In the genomic region with DNA sequence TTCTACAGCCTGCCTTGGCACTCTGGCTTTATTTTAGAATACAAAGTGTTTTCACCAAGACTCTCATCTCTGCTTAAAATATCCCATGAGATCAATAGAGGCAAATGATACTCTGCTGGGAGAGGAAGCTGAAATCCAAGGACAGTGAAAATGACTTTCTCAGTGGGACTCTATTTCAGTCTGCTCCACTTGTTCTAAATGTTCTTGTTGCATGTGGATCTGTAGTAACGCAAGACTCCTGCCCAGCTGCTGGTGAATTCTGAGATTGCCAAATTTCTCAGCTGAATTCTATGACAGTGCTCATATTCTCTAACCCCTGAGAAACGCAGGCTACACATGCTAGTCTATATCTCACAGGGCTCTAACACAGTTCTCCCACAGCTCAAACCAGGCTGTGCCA, we compare ENCODE assay signal across 20 mouse cellular contexts. TPM values are rescaled to one million over a fixed set of nuclear protein-coding genes. Genes with fewer than 3 reads are reported as not detected.
DNase-seq lines count a peak whose midpoint lies in the region; ATAC-seq and TF ChIP-seq lines count a peak whose summit lies in the region.
"Had no signal": no experiment of that assay in that cellular context is flagged by ENCODE, and none has a peak within 500 bp of the region (broad histone marks: within the 10 kb centered on the region; RNA-seq: fewer than 3 reads in every experiment).

No protein-coding gene starts in this region.

- no peak overlapping the region for H3K4me2 ChIP-seq in CH12.LX (ENCODE audit: insufficient read depth, low read depth, poor library complexity, severe bottlenecking)
- H3K4me2 ChIP-seq in liver, embryonic 12.5 days: no peak overlapping the region
- H3K4me2 ChIP-seq: embryonic facial prominence, embryonic 12.5 days; forebrain, embryonic 12.5 days; heart, embryonic 13.5 days; hindbrain, embryonic 15.5 days had no signal

- in situ Hi-C loops in CH12.LX (cut with MboI; ENCODE audit: low pct_ligation_motif_present, low pct_unique_long_range_greater_than_20kb, low sequenced_read_pairs): no loop called here

- H3K9me3 ChIP-seq in CH12.LX (replicated peaks; ENCODE audit: low read length): no peaks in the 10 kb centered on the region
- no peaks in the 10 kb centered on the region for H3K9me3 ChIP-seq in liver, embryonic 12.5 days (replicated peaks)
- H3K9me3 ChIP-seq: embryonic facial prominence, embryonic 12.5 days; forebrain, embryonic 12.5 days; heart, embryonic 13.5 days; hindbrain, embryonic 15.5 days had no signal

- H3K4me3 ChIP-seq in CH12.LX (replicated peaks in 1 of 3; ENCODE audit: low read depth in 2 of 3, low read length in 2 of 3, poor library complexity in 1 of 3): no peak overlapping the region
- H3K4me3 ChIP-seq in liver, embryonic 12.5 days: no peak overlapping the region
- H3K4me3 ChIP-seq: embryonic facial prominence, embryonic 12.5 days; forebrain, embryonic 12.5 days; heart, embryonic 13.5 days; hindbrain, embryonic 15.5 days had no signal

- no peak overlapping the region for H3K9ac ChIP-seq in CH12.LX (ENCODE audit: insufficient read depth, low read depth)
- no peak overlapping the region for H3K9ac ChIP-seq in liver, embryonic 12.5 days
- H3K9ac ChIP-seq: embryonic facial prominence, embryonic 12.5 days; forebrain, embryonic 12.5 days; heart, embryonic 13.5 days; hindbrain, embryonic 15.5 days had no signal

- TF ChIP-seq RAD21 in CH12.LX (IDR thresholded peaks at IDR 0.05; ENCODE audit: low read depth, low read length): no peak

- TF ChIP-seq POLR2A in CH12.LX (IDR thresholded peaks at IDR 0.05; ENCODE audit: low read depth, low read length): no peak

- H3K27ac ChIP-seq in CH12.LX (ENCODE audit: insufficient read depth, low read depth): no peak overlapping the region
- H3K27ac ChIP-seq in liver, embryonic 12.5 days: no peak overlapping the region
- H3K27ac ChIP-seq: embryonic facial prominence, embryonic 12.5 days; forebrain, embryonic 12.5 days; heart, embryonic 13.5 days; hindbrain, embryonic 15.5 days had no signal

- peaks cover 73 to 81% of the 10 kb centered on the region in 2 experiments for H3K36me3 ChIP-seq in CH12.LX (replicated peaks in 1 of 2; ENCODE audit: control insufficient read depth in 1 of 2, insufficient read depth in 1 of 2, low read length in 1 of 2)
- peaks cover 24% of the 10 kb centered on the region for H3K36me3 ChIP-seq in liver, embryonic 12.5 days

- DNase-seq in frontal cortex, postnatal 25 days (ENCODE audit: low spot score in 2 of 2): no peak
- peak; percentile 12 for DNase-seq in gastrocnemius, postnatal 25 days
- no peak for DNase-seq in gastrocnemius, postnatal 36 days
- DNase-seq in CH12.LX (ENCODE audit: extremely low read depth): no peak
- DNase-seq in skeletal muscle tissue, adult 2 months (ENCODE audit: low read depth, low spot score): peak; percentile 72
- DNase-seq: adrenal gland, adult 8-10 months; adrenal gland, postnatal 36 days; cerebellum, adult 11 months; cerebellum, adult 8-10 months; cerebellum, postnatal 25 days; heart, adult 11 months; heart, postnatal 36 days had no signal

- peak; percentile 93 for ATAC-seq in frontal cortex, adult (ENCODE audit: low TSS enrichment)
- ATAC-seq in liver, embryonic 12.5 days: no peak
- ATAC-seq: forebrain, embryonic 16.5 days; intestine, embryonic 16.5 days had no signal

- H3K4me1 ChIP-seq in CH12.LX (ENCODE audit: control insufficient read depth in 1 of 2, insufficient read depth in 2 of 2): peaks cover 14 to 39% of the 10 kb centered on the region in 2 experiments; a peak in 3 of 4 replicates
- no peaks in the 10 kb centered on the region for H3K4me1 ChIP-seq in liver, embryonic 12.5 days
- H3K4me1 ChIP-seq: embryonic facial prominence, embryonic 12.5 days; forebrain, embryonic 12.5 days; heart, embryonic 13.5 days; hindbrain, embryonic 15.5 days had no signal

- intact Hi-C loops in gastrocnemius, postnatal 36 days (cut with DNase I): loop anchor here (5.0 kb wide), 1 partner anchor 33 kb away; no protein-coding TSS in a partner anchor

- TF ChIP-seq EP300 in CH12.LX (IDR thresholded peaks at IDR 0.05; ENCODE audit: low read length): no peak

- no peak for TF ChIP-seq CTCF in CH12.LX (conservative IDR thresholded peaks at IDR 0.05 in 1 of 2, IDR thresholded peaks at IDR 0.05 in 1 of 2; ENCODE audit: low read depth in 2 of 2, low read length in 2 of 2)

- 76% methylated on average over 2 of the region's 2 CpGs for WGBS in liver, embryonic 12.5 days (ENCODE audit: insufficient replicate concordance)

- H3K27me3 ChIP-seq in CH12.LX (replicated peaks): no peaks in the 10 kb centered on the region
- H3K27me3 ChIP-seq in liver, embryonic 12.5 days (replicated peaks): no peaks in the 10 kb centered on the region
- H3K27me3 ChIP-seq: embryonic facial prominence, embryonic 12.5 days; forebrain, embryonic 12.5 days; heart, embryonic 13.5 days; hindbrain, embryonic 15.5 days had no signal

- H3K79me2 ChIP-seq in CH12.LX (replicated peaks; ENCODE audit: control insufficient read depth, extremely low read depth, insufficient read depth, poor library complexity, severe bottlenecking): peaks cover 84% of the 10 kb centered on the region

- dilution Hi-C loops in CH12.LX (cut with MboI; ENCODE audit: extremely low pct_ligation_motif_present, extremely low pct_unique_long_range_greater_than_20kb, low sequenced_read_pairs): no loop called here

TF ChIP-seq in CH12.LX, 34 proteins besides CTCF, POLR2A, EP300 and RAD21:
- TF ChIP-seq HCFC1 (IDR thresholded peaks at IDR 0.05; ENCODE audit: low read depth, low read length) (no peak), MXI1 (IDR thresholded peaks at IDR 0.05; ENCODE audit: low read depth, low read length) (no peak), CHD1 (IDR thresholded peaks at IDR 0.05; ENCODE audit: low read depth, low read length) (0 out of 2 replicates have a peak, but pooled peaks have one; percentile 5)

RNA-seq across cellular contexts. Expression of gene Tet2, which starts 35.1 kb away (rescaled TPM):
- 10 to 100 TPM; 16.3 to 27.4 TPM for total RNA-seq in gastrocnemius, postnatal 25 days (2021)
- 10 to 100 TPM; 17.1 to 27.5 TPM for total RNA-seq in gastrocnemius, postnatal 36 days (2021)
- total RNA-seq in CH12.LX (2012; rRNA removed) (59.1 and 78.5 TPM in 2 replicates), CH12.LX (2014; rRNA removed) (49.7 and 51.3 TPM in 2 replicates)
- polyA plus RNA-seq in CH12.LX (2012; ENCODE audit: insufficient read length, low read depth): 38.5 and 39.6 TPM in 2 replicates
- 5.1 TPM in 2 replicates for polyA plus RNA-seq in liver, embryonic 12.5 days (2016; fragmentation: Nextera tagmentation; extraction: Ambion mirVana)

Comparison
In these comparisons a context has a peak if more than half of its experiments do, and no peak if none do; other contexts are left out.
1. DNase-seq: peak in gastrocnemius, postnatal 25 days (single experiment) and skeletal muscle tissue, adult 2 months (single experiment); none in frontal cortex, postnatal 25 days (0 of 2), gastrocnemius, postnatal 36 days (0 of 2) and CH12.LX (single experiment).